Mouse (Mus musculus) CD4-positive, CD25-positive, alpha-beta regulatory T cell, adult 2 months (primary cell): ENCODE data around the gene Phf21a.
A peak's percentile ranks its signal among the peaks of the same experiment; 100 is the strongest.
"Not testable (repeated sequence)": the region's sequence is repeated elsewhere in the genome, so short reads cannot be mapped to it uniquely, and the experiment has no call there.

Experiments used
- DNase-seq: peaks from one replicate; pipeline ENCODE4 v3.0.0-alpha.2; 2012; ENCODE audit warnings: low read depth, low spot score

Phf21a gene

GRCm38 (mm10) chr2:92082196-92082595 is 10.7 kb upstream of the Phf21a start:
- no peak for DNase-seq

- DNase-seq, result no peak
Measured at GRCm38 (mm10) chr2:92085721-92086120, 7.2 kb upstream of the Phf21a start.

GRCm38 (mm10) chr2:92087065-92087464 is 5.9 kb upstream of the Phf21a start:
- DNase-seq, result no peak

DNA sequence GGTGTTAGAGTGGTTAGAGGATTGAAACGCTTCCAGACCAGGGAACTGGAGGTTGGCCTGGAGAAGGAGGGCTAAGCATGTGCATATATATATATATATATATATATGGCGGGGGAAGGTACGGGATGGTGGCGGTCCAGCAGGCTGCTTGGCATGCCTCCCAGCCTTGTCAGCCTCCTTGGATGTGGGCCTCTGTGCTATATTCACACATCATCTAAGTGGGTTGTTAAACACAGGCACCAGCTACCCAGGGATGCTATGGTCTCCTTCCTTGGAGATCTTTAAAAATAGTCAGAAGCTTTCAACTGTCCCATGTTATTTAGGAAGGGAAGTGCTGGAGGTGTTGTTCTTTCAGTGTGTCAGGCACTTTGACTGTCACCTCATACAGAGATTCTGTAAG is 3.1 kb upstream of the Phf21a start:
- DNase-seq, result no peak

DNA sequence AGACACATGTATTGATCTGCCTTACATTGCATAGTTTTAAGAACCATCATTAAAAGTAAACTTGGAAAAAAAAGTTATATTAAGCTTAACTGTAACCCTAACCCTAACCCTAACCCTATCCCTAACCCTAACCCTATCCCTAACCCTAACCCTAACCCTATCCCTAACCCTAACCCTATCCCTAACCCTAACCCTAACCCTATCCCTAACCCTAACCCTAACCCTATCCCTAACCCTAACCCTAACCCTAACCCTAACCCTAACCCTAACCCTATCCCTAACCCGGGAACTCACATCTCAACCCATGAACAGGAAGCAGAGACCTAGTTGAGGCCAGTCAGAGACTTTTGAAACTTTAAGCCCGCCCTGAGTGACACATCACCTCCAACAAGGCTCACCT is 586 bp downstream of the Phf21a start:
- DNase-seq, result not testable (repeated sequence)

- DNase-seq, result no peak
Measured at GRCm38 (mm10) chr2:92094078-92094477, 1.2 kb downstream of the Phf21a start.

- no peak for DNase-seq
Measured at GRCm38 (mm10) chr2:92100768-92101167, 7.9 kb downstream of the Phf21a start.

- no peak for DNase-seq
Measured at GRCm38 (mm10) chr2:92124523-92124922, 31.6 kb downstream of the Phf21a start.

- DNase-seq, result no peak
Measured at GRCm38 (mm10) chr2:92125330-92125729, 32.4 kb downstream of the Phf21a start.

GRCm38 (mm10) chr2:92130071-92130470 is 37.2 kb downstream of the Phf21a start:
- DNase-seq, result no peak

DNA sequence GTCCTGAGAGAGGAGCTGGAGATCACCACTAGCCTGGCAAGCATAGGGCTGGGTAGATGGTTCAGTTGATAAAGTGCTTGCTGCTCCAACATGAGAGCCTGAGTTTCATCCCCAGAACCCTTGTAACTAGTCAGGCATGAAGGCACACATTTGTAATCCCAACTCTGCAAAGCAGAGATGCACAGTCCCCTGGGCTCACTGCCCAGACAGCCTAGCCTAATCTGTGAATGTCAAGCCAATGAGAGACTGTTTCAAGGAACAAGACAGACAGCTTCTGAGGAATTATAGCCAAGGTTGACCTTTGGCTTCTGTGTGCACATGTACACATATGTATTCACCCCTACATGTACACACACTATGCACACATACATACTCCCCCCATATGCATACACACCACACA is 45.8 kb downstream of the Phf21a start:
- DNase-seq, result no peak

GRCm38 (mm10) chr2:92139365-92139764 is 46.4 kb downstream of the Phf21a start:
- DNase-seq, result no peak

- no peak for DNase-seq
Measured at GRCm38 (mm10) chr2:92140383-92140782, 47.5 kb downstream of the Phf21a start.

GRCm38 (mm10) chr2:92141073-92141472 is 48.2 kb downstream of the Phf21a start:
- DNase-seq, result no peak

- no peak for DNase-seq
Measured at GRCm38 (mm10) chr2:92143932-92144331, 51.0 kb downstream of the Phf21a start.

DNA sequence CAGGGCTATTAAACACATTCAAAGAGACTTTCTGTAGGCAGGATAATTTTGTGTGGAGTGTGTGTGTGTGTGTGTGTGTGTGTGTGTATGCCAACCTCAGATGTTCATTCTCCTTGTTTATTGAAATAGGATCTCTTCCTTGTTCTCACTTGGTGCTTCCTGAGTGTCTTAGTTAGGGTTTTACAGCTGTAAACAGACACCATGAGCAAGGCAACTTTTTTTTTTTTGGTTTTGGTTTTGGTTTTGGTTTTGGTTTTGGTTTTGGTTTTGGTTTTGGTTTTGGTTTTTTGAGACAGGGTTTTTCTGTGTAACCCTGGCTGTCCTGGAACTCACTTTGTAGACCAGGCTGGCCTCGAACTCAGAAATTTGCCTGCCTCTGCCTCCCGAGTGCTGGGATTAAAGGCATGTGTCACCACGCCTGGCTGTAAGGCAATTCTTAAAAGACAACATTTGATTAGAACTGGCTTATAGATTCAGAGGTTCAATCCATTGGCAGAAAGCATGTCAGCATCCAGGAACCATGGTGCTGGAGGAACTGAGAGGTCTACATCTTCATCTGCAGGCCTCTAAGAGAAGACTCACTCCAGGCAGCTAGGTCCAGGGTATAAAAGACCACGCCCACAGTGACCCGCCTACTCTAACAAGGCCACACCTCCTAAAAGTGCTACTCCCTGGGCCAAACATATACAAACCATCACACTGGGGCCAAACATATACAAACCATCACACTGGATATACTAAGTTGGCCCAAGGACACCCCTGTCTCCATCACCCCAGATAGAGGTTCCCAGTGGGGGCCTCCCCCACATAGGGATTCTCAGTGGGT is 55.2 kb downstream of the Phf21a start:
- DNase-seq, result peak; percentile 7

DNA sequence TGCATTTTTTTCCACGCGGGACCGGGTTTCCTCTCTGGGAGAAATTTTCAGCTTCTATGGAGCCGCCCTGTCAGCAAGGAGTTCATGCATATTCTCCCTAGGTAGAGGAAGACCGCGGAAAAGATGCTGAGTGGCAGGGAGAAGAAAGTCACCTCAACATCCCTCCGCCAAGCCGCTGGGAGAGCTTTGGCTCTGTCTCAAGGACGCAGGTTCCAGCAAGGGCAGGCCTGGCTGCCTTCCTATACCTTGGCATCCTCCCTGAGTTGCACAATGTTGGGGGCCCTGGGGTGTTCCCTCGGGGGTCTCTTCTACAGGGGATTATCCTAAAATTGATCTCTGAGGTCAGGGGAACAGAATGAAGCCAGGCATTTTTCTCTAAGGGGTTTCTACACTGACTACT is 71.4 kb downstream of the Phf21a start:
- DNase-seq, result no peak

GRCm38 (mm10) chr2:92166950-92167349 is 74.0 kb downstream of the Phf21a start:
- DNase-seq, result no peak

GRCm38 (mm10) chr2:92171046-92171643 is 78.2 kb downstream of the Phf21a start:
- DNase-seq, result no peak

GRCm38 (mm10) chr2:92172300-92172699 is 79.4 kb downstream of the Phf21a start:
- DNase-seq, result no peak

GRCm38 (mm10) chr2:92173186-92173585 is 80.3 kb downstream of the Phf21a start:
- DNase-seq, result no peak

DNA sequence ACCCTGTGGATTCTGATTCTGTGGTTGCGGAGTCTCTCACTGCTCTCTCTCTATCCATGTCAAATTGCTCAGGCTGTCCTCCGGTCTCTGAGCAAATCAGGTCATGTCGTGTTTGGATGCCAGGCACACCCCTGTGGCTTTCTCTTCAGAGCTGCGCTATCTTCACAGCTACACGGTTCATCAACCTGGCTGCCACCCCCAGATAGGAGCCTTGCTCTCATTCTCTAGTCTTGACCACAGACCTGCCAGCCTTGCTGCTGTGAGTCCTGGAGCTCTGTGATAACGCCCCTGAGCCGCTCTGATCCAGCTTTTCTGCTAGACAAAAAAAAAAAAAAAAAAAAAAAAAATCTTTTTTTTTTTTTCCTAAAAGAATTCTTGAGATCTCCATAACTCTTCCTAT is 81.3 kb downstream of the Phf21a start:
- no peak for DNase-seq

DNA sequence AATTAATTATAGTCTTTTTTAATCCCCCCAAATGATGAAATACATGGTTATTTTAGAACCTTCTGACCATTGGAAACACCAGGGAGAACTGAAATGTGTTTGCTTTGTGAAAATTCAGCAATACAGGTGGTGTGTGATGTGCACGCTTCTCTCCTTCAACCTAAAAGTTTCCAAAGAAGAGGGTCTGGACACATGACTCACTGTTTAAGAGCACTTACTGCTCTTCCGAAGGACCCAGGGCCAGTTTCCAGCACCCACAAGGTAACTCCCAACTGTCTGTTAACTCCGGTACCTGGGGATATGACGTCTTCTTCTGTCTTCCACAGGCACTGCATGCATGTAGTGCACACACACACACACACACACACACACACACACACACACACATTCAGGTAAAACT is 82.1 kb downstream of the Phf21a start:
- DNase-seq, result no peak
